Mouse (Mus musculus): ENCODE measurements around the gene Chst15. TPM values are rescaled to one million over a fixed set of nuclear protein-coding genes. Genes with fewer than 3 reads are reported as not detected.

The Chst15 gene
- total and polyA plus RNA-seq, 2 experiments from 2014 or later: 12.8 to 19.3 TPM

DNA sequence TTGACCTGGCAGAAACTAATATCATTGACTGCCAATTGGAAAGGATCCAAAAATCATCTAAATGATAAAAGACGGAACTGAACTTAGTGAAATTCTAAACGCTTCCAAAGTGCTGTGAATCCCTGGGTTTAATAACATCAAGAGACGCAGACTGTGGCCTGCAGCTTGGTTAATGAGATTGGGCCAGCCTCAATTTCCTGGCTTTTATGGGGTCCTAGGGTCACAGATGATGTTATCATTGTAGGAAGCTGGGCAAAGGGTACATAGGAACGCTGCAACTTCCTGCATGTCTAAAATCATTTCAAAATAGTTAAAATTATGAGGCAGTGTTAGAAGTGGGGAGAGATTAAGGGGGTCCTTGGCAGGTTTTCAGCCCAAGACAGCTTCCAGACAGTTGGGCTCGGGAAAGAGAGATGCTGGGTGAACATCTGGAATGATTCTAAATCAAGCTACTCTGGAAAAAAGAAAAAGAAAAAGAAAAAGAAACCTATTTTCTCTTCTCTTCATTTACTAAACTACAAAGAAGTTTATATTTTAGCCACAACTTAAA lies 17.3 kb downstream of the Chst15 start:
- H3K4me2 ChIP-seq (ENCODE audit: low read depth): no peak overlapping the region
- H3K36me3 ChIP-seq (ENCODE audit: insufficient read depth): no peaks in the 10 kb centered on the region
- no peaks in the 10 kb centered on the region for H3K4me1 ChIP-seq (ENCODE audit: insufficient read depth)
- WGBS: 66% methylated on average over 5 of the region's 5 CpGs
- H3K9ac ChIP-seq: no peak overlapping the region
- ATAC-seq: no peak
- H3K9me3 ChIP-seq (ENCODE audit: low read length): no peaks in the 10 kb centered on the region
- H3K27ac ChIP-seq (ENCODE audit: low read depth, low read length): no peak overlapping the region
- H3K4me3 ChIP-seq (ENCODE audit: low read depth, low read length): no peak overlapping the region
- no peak for TF ChIP-seq CTCF (IDR thresholded peaks at IDR 0.05; ENCODE audit: low read depth)
- no peaks in the 10 kb centered on the region for H3K27me3 ChIP-seq (ENCODE audit: insufficient read depth, low read length)
- DNase-seq: no peak

DNA sequence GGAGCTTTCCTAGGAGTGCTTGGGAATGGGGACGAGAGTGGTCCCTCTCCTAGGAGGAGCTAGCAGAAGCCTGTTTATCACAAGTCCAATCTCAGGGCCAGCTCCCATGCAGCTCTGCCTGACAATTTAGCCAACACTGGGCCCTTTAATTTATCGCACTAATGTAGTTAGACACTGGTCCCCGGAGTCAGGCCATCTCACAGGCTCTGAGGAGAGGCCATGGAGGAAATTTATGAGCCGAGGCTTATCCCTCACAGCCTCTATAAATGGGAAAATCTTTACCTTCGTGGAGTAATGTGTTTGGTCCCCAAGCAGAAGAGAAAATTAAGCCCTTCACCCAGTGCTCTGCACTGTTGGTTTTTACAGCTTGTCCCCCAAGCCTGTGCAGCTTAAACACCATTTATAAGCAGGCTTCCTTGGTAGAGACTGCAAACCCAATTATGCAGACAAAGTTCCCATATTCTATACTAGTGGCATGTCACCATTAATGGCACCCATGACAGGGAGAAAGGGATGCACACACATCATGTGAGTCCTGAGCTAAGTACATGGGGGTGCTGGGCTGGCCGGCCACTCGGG lies 18.5 kb downstream of the Chst15 start:
- 89% methylated on average over 7 of the region's 7 CpGs for WGBS
- Histone ChIP-seq H3K4me1 (ENCODE audit: insufficient read depth) (no peaks in the 10 kb centered on the region), H3K9ac (no peak overlapping the region), H3K9me3 (ENCODE audit: low read length) (no peaks in the 10 kb centered on the region), H3K4me3 (ENCODE audit: low read depth, low read length) (no peak overlapping the region), H3K27me3 (ENCODE audit: insufficient read depth, low read length) (no peaks in the 10 kb centered on the region), H3K4me2 (ENCODE audit: low read depth) (no peak overlapping the region), H3K36me3 (ENCODE audit: insufficient read depth) (no peaks in the 10 kb centered on the region), H3K27ac (ENCODE audit: low read depth, low read length) (no peak overlapping the region)
- ATAC-seq (no peak), DNase-seq (no peak)
- TF ChIP-seq CTCF (IDR thresholded peaks at IDR 0.05; ENCODE audit: low read depth): no peak

DNA sequence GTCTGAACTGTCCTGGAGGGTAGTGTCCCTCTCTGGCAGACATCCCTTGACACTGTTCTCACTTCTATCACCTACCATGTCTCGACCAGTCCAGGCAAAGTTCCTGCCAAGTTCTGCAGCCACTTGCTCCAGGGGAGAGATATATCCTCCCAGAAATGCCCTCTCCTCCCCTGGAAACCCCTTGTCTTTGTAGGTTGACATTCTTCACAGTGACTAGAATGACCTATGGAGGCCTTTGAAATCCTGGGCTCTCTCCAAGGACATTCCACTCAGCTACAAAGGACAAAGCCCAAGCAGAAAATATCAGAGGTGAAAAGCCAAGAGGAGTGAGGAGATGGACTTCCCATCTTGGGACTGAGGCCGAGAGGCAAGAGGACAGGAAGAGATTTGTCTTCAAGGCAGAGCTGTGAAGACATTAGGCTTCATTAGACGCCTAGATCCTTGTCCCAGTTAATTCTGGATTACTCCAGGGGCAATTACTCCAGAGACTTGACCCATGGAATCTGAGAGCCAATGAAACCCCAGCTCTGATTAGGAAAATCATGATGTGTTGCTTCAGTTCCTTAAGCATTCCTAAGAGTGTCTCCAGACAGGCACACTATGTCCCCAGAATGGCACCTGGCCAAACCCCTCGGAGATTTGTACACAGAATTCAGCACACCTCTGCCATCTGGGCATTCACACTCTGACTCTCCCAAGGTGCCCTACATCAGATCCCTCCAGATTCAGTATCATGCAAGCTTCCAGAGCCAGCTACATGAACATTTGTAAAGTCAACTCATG lies 20.2 kb downstream of the Chst15 start:
- Histone ChIP-seq H3K9me3 (ENCODE audit: low read length) (no peaks in the 10 kb centered on the region), H3K27ac (ENCODE audit: low read depth, low read length) (no peak overlapping the region), H3K9ac (no peak overlapping the region), H3K27me3 (ENCODE audit: insufficient read depth, low read length) (no peaks in the 10 kb centered on the region), H3K4me1 (ENCODE audit: insufficient read depth) (no peaks in the 10 kb centered on the region), H3K36me3 (ENCODE audit: insufficient read depth) (no peaks in the 10 kb centered on the region), H3K4me3 (ENCODE audit: low read depth, low read length) (no peak overlapping the region), H3K4me2 (ENCODE audit: low read depth) (no peak overlapping the region)
- DNase-seq: no peak
- ATAC-seq: no peak
- TF ChIP-seq CTCF (IDR thresholded peaks at IDR 0.05; ENCODE audit: low read depth): no peak
- WGBS: 77% methylated on average over 4 of the region's 4 CpGs

DNA sequence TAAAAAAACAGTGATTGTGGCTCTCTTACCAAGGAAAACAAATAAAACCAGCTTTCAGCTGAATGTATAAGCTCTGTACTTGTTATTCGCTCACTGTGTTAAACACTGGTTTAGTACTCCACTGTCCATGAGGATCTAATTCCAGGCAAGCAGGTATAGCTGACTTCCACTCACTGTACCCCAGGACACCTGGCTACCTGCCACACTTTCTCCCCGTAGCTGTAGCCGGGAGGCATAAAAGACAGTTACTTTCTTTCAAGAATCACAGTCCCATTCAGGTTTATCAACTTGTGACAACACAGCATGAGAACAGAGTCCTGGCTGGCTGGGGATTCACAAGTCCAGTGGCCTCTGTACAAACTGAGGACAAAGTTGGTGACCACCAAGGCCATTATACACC lies 20.9 kb downstream of the Chst15 start:
- Histone ChIP-seq H3K27ac (ENCODE audit: low read depth, low read length) (no peak overlapping the region), H3K4me1 (ENCODE audit: insufficient read depth) (no peaks in the 10 kb centered on the region), H3K36me3 (ENCODE audit: insufficient read depth) (no peaks in the 10 kb centered on the region), H3K4me2 (ENCODE audit: low read depth) (no peak overlapping the region), H3K27me3 (ENCODE audit: insufficient read depth, low read length) (no peaks in the 10 kb centered on the region), H3K9ac (no peak overlapping the region), H3K9me3 (ENCODE audit: low read length) (no peaks in the 10 kb centered on the region), H3K4me3 (ENCODE audit: low read depth, low read length) (no peak overlapping the region)
- no peak for DNase-seq
- no peak for ATAC-seq
- no peak for TF ChIP-seq CTCF (IDR thresholded peaks at IDR 0.05; ENCODE audit: low read depth)
- WGBS: 64% methylated on average over 3 of the region's 3 CpGs

DNA sequence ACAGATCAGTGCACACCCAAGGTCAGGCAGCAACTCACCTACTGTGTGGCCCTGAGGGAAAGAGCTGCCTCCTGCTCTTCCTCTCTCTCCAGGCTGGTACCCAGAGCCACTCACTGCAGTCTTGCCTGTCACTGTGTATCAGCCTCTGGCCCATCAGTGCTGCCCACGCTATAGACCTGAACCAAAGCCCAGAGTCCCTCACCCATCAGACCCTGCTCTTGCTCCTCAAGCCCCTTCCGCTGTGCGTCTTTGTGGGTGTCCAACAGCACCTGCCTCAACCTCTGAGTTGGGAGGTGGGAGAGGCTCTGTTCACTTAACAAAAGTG lies 29.7 kb downstream of the Chst15 start:
- H3K27ac ChIP-seq (ENCODE audit: low read depth, low read length): no peak overlapping the region
- no peaks in the 10 kb centered on the region for H3K27me3 ChIP-seq (ENCODE audit: insufficient read depth, low read length)
- H3K36me3 ChIP-seq (ENCODE audit: insufficient read depth): no peaks in the 10 kb centered on the region
- ATAC-seq: no peak
- no peak overlapping the region for H3K4me3 ChIP-seq (ENCODE audit: low read depth, low read length)
- H3K9ac ChIP-seq: no peak overlapping the region
- WGBS: 88% methylated on average over 3 of the region's 3 CpGs
- H3K4me1 ChIP-seq (ENCODE audit: insufficient read depth): peaks cover 15% of the 10 kb centered on the region; the same call in 1 of the 2 replicates
- TF ChIP-seq CTCF (IDR thresholded peaks at IDR 0.05; ENCODE audit: low read depth): no peak
- H3K4me2 ChIP-seq (ENCODE audit: low read depth): no peak overlapping the region
- H3K9me3 ChIP-seq (ENCODE audit: low read length): no peaks in the 10 kb centered on the region
- no peak for DNase-seq

DNA sequence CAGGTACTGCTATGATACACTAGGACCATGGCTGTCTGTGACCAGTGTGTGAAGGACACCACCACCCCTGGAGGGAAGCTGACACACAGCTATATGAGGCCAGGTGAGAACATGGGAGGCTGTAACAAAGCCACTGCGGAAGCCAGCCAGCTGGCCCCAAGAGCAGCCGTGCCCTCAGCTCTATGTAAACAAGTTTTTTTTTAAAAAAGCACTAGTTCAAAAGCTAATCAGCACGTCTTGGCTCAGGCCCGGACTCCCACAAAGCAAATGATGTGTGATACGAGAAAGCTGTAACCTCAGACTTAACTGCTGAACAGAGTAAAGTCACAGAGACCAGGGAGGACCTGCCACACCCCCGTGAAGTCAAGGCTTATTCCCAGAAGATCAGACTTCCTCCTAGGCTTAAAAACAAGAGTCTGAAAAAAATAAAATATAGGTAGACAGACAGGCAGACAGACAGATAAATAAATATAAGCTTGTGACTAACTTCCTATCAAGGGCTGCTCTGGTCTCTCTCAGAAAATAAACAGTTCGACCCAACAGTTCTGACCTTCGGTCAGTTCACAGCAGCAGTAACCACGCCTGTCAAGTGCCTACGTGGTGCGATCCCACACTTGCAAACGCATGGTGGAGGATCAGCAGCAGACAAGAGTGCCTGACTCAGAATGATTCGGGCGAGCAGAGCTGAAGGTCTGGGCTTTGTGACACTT lies 30.2 kb downstream of the Chst15 start:
- no peaks in the 10 kb centered on the region for H3K9me3 ChIP-seq (ENCODE audit: low read length)
- TF ChIP-seq CTCF (IDR thresholded peaks at IDR 0.05; ENCODE audit: low read depth): no peak
- WGBS: 52% methylated on average over 14 of the region's 14 CpGs
- H3K4me1 ChIP-seq (ENCODE audit: insufficient read depth): peaks cover 15% of the 10 kb centered on the region; the same call in 1 of the 2 replicates
- no peaks in the 10 kb centered on the region for H3K27me3 ChIP-seq (ENCODE audit: insufficient read depth, low read length)
- no peak overlapping the region for H3K9ac ChIP-seq
- H3K4me2 ChIP-seq (ENCODE audit: low read depth): no peak overlapping the region
- no peak overlapping the region for H3K4me3 ChIP-seq (ENCODE audit: low read depth, low read length)
- DNase-seq (no peak), ATAC-seq (no peak)
- H3K36me3 ChIP-seq (ENCODE audit: insufficient read depth): no peaks in the 10 kb centered on the region
- no peak overlapping the region for H3K27ac ChIP-seq (ENCODE audit: low read depth, low read length)

DNA sequence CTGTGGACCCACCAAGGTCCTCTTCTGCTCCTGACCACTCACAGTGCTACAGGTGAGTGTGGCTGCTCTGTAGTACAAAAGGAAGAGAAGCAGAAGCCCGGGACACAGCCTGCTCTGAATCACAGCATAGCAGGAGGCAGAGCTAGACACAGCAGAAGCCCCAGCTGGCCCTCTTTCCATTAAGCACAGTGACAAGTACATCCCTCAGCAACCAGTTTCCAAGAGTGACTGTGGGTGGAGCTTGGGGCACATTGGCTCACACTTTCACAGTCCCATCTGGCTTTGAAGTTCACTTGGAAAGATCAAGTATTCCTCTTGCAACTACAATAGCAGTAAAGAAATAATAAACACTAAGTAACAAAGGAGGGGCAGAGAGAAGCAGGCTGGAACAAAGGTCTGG lies 32.2 kb downstream of the Chst15 start:
- no peak overlapping the region for H3K4me3 ChIP-seq (ENCODE audit: low read depth, low read length)
- no peaks in the 10 kb centered on the region for H3K36me3 ChIP-seq (ENCODE audit: insufficient read depth)
- 4% methylated on average over 1 of the region's 1 CpGs for WGBS
- no peak overlapping the region for H3K9ac ChIP-seq
- H3K27ac ChIP-seq (ENCODE audit: low read depth, low read length): peak overlapping the region; percentile 22; the same call in 1 of the 2 replicates
- no peaks in the 10 kb centered on the region for H3K27me3 ChIP-seq (ENCODE audit: insufficient read depth, low read length)
- DNase-seq: peak; percentile 64
- peaks cover 15% of the 10 kb centered on the region; the same call in 1 of the 2 replicates for H3K4me1 ChIP-seq (ENCODE audit: insufficient read depth)
- no peak overlapping the region for H3K4me2 ChIP-seq (ENCODE audit: low read depth)
- no peak for TF ChIP-seq CTCF (IDR thresholded peaks at IDR 0.05; ENCODE audit: low read depth)
- ATAC-seq: peak; percentile 78
- H3K9me3 ChIP-seq (ENCODE audit: low read length): no peaks in the 10 kb centered on the region

Data from forebrain, postnatal 0 days (tissue).